Mouse (Mus musculus) liver, postnatal 0 days (tissue): Measurements from ENCODE around the gene Fndc3a. TPM values are rescaled to one million over a fixed set of nuclear protein-coding genes. Genes with fewer than 3 reads are reported as not detected.

Source experiments
- ATAC-seq: fragments of 200-750 bp; cut with Nextera tagmentation; 2 replicates; pipeline ENCODE4 v1.8.0; 2017; ENCODE audit warnings: mild to moderate bottlenecking, moderate library complexity
- DNase-seq: peaks from one replicate; pipeline ENCODE4 v3.0.0-alpha.2; 2016
- H3K27ac ChIP-seq: fragments of 300-500 bp; sonication (generic); 2 replicates; pipeline ENCODE4 v1.5.1; 2014; ENCODE audit warnings: antibody characterized with exemption, moderate library complexity, mild to moderate bottlenecking, low read depth
- H3K27me3 ChIP-seq: fragments of 300-500 bp; sonication (generic); 2 replicates; pipeline ENCODE4 v1.6.1; 2014; ENCODE audit warnings: low read length, control low read depth, mixed read lengths; ENCODE audit not compliant: insufficient read depth
- H3K36me3 ChIP-seq: fragments of 300-500 bp; sonication (generic); replicated peaks from 2 replicates; pipeline ENCODE4 v1.6.1; 2014; ENCODE audit warnings: mild to moderate bottlenecking, control low read depth, low read length, moderate library complexity, mixed read lengths; ENCODE audit not compliant: insufficient read depth
- H3K4me1 ChIP-seq: fragments of 300-500 bp; sonication (generic); 2 replicates; pipeline ENCODE4 v1.6.1; 2014; ENCODE audit warnings: antibody characterized with exemption, mild to moderate bottlenecking, control low read depth; ENCODE audit not compliant: insufficient read depth
- H3K4me2 ChIP-seq: fragments of 300-500 bp; sonication (generic); 2 replicates; pipeline ENCODE4 v1.6.1; 2014; ENCODE audit warnings: low read depth, mild to moderate bottlenecking, low read length, moderate library complexity, mixed read lengths
- H3K4me3 ChIP-seq: fragments of 300-500 bp; sonication (generic); 2 replicates; pipeline ENCODE4 v1.5.1; 2014; ENCODE audit warnings: low read depth, low read length
- H3K9ac ChIP-seq: fragments of 300-500 bp; sonication (generic); replicated peaks from 2 replicates; pipeline ENCODE4 v1.6.1; 2014; ENCODE audit warnings: mild to moderate bottlenecking, moderate library complexity
- H3K9me3 ChIP-seq: fragments of 300-500 bp; sonication (generic); 2 replicates; pipeline ENCODE4 v1.6.1; 2016; ENCODE audit warnings: mild to moderate bottlenecking, control low read depth, low read length, mixed read lengths
- CTCF ChIP-seq: sonication (generic); IDR thresholded peaks from 2 replicates; pipeline ENCODE4 v1.5.1; 2016; ENCODE audit warnings: antibody characterized with exemption, low read depth
- EP300 ChIP-seq: IDR thresholded peaks from 2 replicates; pipeline ENCODE4 v1.6.1; 2016; ENCODE audit warnings: antibody characterized with exemption, low read depth, mild to moderate bottlenecking
- WGBS: fragments of 180-500 bp; shearing (Covaris S2); extraction: QIAGEN DNeasy Blood & Tissue Kit; methylation state at CpG from one replicate; pipeline ENCODE4 v1.1.7; 2014; ENCODE audit not compliant: insufficient replicate concordance; 5-methylcytosine and 5-hydroxymethylcytosine counted together
- polyA plus RNA-seq: library from polyadenylated mRNA; unstranded; fragments of >200 nt; fragmentation: Nextera tagmentation; extraction: Ambion mirVana; gene quantifications from 2 replicates; pipeline ENCODE4 v1.2.1, GENCODE M21; 2015

The Fndc3a gene
- polyA plus RNA-seq, 1 experiment from 2014 or later = 11.9 TPM

- ATAC-seq = no peak
- no peaks in the 10 kb centered on the region for H3K9me3 ChIP-seq
- H3K27me3 ChIP-seq = no peaks in the 10 kb centered on the region
- 78% methylated on average over 5 of the region's 5 CpGs for WGBS
- H3K4me3 ChIP-seq = no peak within 1 kb of the TSS
- no peaks in the 10 kb centered on the region for H3K4me1 ChIP-seq
- H3K9ac ChIP-seq = no peak within 1 kb of the TSS
- TF ChIP-seq CTCF (no peak), EP300 (no peak)
- H3K4me2 ChIP-seq = no peak within 1 kb of the TSS
- H3K36me3 ChIP-seq = no peaks in the 10 kb centered on the region
- no peak for DNase-seq
- H3K27ac ChIP-seq = no peak within 1 kb of the TSS
Measured at GRCm38 (mm10) chr14:72491738-72492137, 218.1 kb downstream of the Fndc3a start, which contains the start of gene Gm9195. Gene Gm9195 (minus strand): TSS chr14:72491838.

GRCm38 (mm10) chr14:72490367-72490766 is 219.4 kb downstream of the Fndc3a start:
- H3K9ac ChIP-seq = no peak overlapping the region

More at GRCm38 (mm10) chr14:72490367-72490766, 219.4 kb downstream of the Fndc3a start:
- Histone ChIP-seq H3K27me3 (no peaks in the 10 kb centered on the region), H3K36me3 (no peaks in the 10 kb centered on the region), H3K27ac (no peak overlapping the region), H3K4me3 (no peak overlapping the region), H3K9me3 (no peaks in the 10 kb centered on the region), H3K4me2 (no peak overlapping the region), H3K4me1 (no peaks in the 10 kb centered on the region)
- ATAC-seq = no peak
- WGBS = 98% methylated on average over 3 of the region's 3 CpGs
- TF ChIP-seq CTCF = no peak
- TF ChIP-seq EP300 = no peak
- no peak for DNase-seq

Other genes starting within 250 kb of the Fndc3a start
- not detected in 2 replicates for gene Gm9195, start 218.2 kb downstream of the Fndc3a start, polyA plus RNA-seq